16 mouse cellular contexts compared by ENCODE assay signal in genomic region chr2:42059986-42060385, GRCm38 (mm10).
A peak's percentile ranks its signal among the peaks of the same experiment; 100 is the strongest.
DNase-seq lines count a peak whose midpoint lies in the region; ATAC-seq lines count a peak whose summit lies in the region.
"Had no signal": no experiment of that assay in that cellular context is flagged by ENCODE, and none has a peak within 500 bp of the region (broad histone marks: within the 10 kb centered on the region; RNA-seq: fewer than 3 reads in every experiment).

No protein-coding gene starts in this region.

- no peak for DNase-seq in frontal cortex, postnatal 14 days (ENCODE audit: low spot score in 2 of 2)
- DNase-seq in right cerebral cortex, adult 18-20 months = peak; percentile 17
- no peak for DNase-seq in right cerebral cortex, postnatal 4 days
- DNase-seq in brain, adult 2 months (ENCODE audit: low read depth, low spot score) = peak; percentile 79
- DNase-seq: adrenal gland, adult 8-10 months; adrenal gland, postnatal 25 days; cerebellum, adult 2 months; cerebellum, adult 9-11 months; cerebellum, postnatal 25 days; gastrocnemius, adult 2 months; gastrocnemius, postnatal 14 days; heart, adult 11 months had no signal

- peak; percentile 88 for ATAC-seq in frontal cortex, adult (ENCODE audit: low TSS enrichment)
- ATAC-seq in erythroblast, adult 5-6 weeks (replicated peaks; ENCODE audit: low FRiP score, poor library complexity, severe bottlenecking) = no peak
- ATAC-seq: activated CD4-positive, CD25-positive, alpha-beta regulatory T cell, adult 4 months; forebrain, embryonic 15.5 days had no signal

Comparison
In these comparisons a context has a peak if more than half of its experiments do, and no peak if none do; other contexts are left out.
1. DNase-seq: peak in right cerebral cortex, adult 18-20 months (single experiment) and brain, adult 2 months (single experiment); none in frontal cortex, postnatal 14 days (0 of 2) and right cerebral cortex, postnatal 4 days (single experiment).